Mouse (Mus musculus) stomach, postnatal 0 days (tissue): ENCODE results near the gene Cacna1a. TPM values are rescaled to one million over a fixed set of nuclear protein-coding genes. Genes with fewer than 3 reads are reported as not detected.

Source experiments
- ATAC-seq: fragments of 200-750 bp; cut with Nextera tagmentation; 2 replicates; pipeline ENCODE4 v1.8.0; 2017; ENCODE audit not compliant: low FRiP score, low TSS enrichment
- DNase-seq: peaks from one replicate; pipeline ENCODE4 v3.0.0-alpha.2; 2016; ENCODE audit warnings: low spot score
- H3K27ac ChIP-seq: fragments of 300-500 bp; sonication (generic); replicated peaks from 2 replicates; pipeline ENCODE4 v1.5.1; 2014; ENCODE audit warnings: mild to moderate bottlenecking, control low read depth
- H3K27me3 ChIP-seq: fragments of 300-500 bp; sonication (generic); 2 replicates; pipeline ENCODE4 v1.6.1; 2014; ENCODE audit warnings: low read length; ENCODE audit not compliant: control insufficient read depth, insufficient read depth
- H3K36me3 ChIP-seq: fragments of 300-500 bp; sonication (generic); 2 replicates; pipeline ENCODE4 v1.6.1; 2014; ENCODE audit warnings: low read length, mixed read lengths; ENCODE audit not compliant: control insufficient read depth, insufficient read depth
- H3K4me1 ChIP-seq: fragments of 300-500 bp; sonication (generic); replicated peaks from 2 replicates; pipeline ENCODE4 v1.6.1; 2014; ENCODE audit warnings: antibody characterized with exemption; ENCODE audit not compliant: control insufficient read depth, insufficient read depth
- H3K4me2 ChIP-seq: fragments of 300-500 bp; sonication (generic); replicated peaks from 2 replicates; pipeline ENCODE4 v1.6.1; 2014; ENCODE audit warnings: low read depth, mild to moderate bottlenecking, control low read depth, moderate library complexity
- H3K4me3 ChIP-seq: fragments of 300-500 bp; sonication (generic); 2 replicates; pipeline ENCODE4 v1.5.1; 2014; ENCODE audit warnings: low read depth, low read length, control low read depth
- H3K9ac ChIP-seq: fragments of 300-500 bp; sonication (generic); 2 replicates; pipeline ENCODE4 v1.6.1; 2014; ENCODE audit warnings: mild to moderate bottlenecking, low read length, control low read depth, mixed read lengths
- H3K9me3 ChIP-seq: fragments of 300-500 bp; sonication (generic); 2 replicates; pipeline ENCODE4 v1.6.1; 2016; ENCODE audit warnings: low read length; ENCODE audit not compliant: control insufficient read depth
- CTCF ChIP-seq: IDR thresholded peaks from 2 replicates; pipeline ENCODE4 v1.5.1; 2016; ENCODE audit warnings: antibody characterized with exemption, low read depth, mild to moderate bottlenecking, moderate library complexity
- EP300 ChIP-seq: optimal IDR thresholded peaks from 2 replicates; pipeline ENCODE3; 2016; ENCODE audit warnings: antibody characterized with exemption
- WGBS: fragments of 180-500 bp; shearing (Covaris S2); extraction: QIAGEN DNeasy Blood & Tissue Kit; methylation state at CpG from one replicate; pipeline ENCODE4 v1.1.7; 2014; 5-methylcytosine and 5-hydroxymethylcytosine counted together
- polyA plus RNA-seq: library from polyadenylated mRNA; unstranded; fragments of >200 nt; fragmentation: Nextera tagmentation; extraction: Ambion mirVana; gene quantifications from 2 replicates; pipeline ENCODE4 v1.2.1, GENCODE M21; 2015

Gene Cacna1a
- polyA plus RNA-seq, 1 experiment from 2014 or later, result 2.9 TPM

DNA sequence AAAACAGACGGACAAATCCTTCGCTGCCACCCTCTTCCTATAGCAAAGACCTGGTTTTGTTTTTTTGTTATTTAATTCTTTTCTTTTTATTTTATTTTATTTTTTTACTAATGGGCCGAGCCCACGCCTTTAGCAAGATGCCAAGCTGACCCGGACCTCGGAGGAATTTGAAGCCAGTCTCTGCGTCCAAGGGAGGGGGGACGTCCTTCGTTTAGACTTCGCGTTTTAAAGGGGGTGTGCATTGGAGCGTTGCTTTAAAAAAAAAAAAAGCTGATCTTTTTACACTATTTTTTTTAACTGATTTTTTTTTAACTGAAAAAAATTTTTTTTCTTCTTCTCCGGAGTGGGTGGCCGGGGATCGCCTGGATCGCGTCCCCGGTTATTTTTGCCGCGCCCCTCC is 26.7 kb downstream of the Cacna1a start:
- peaks cover 3% of the 10 kb centered on the region; the same call in 1 of the 2 replicates for H3K27me3 ChIP-seq
- WGBS, result 0% methylated on average over 20 of the region's 20 CpGs
- no peaks in the 10 kb centered on the region for H3K9me3 ChIP-seq
- no peaks in the 10 kb centered on the region for H3K36me3 ChIP-seq
- H3K4me1 ChIP-seq, result 0 out of 2 replicates have a peak, but pooled peaks cover 3% of the 10 kb centered on the region
- ATAC-seq, result no peak
- H3K4me3 ChIP-seq, result peak overlapping the region; percentile 47
- peak overlapping the region; percentile 82 for H3K4me2 ChIP-seq
- H3K27ac ChIP-seq, result no peak overlapping the region
- TF ChIP-seq CTCF, result no peak
- TF ChIP-seq EP300, result no peak
- peak overlapping the region; percentile 27 for H3K9ac ChIP-seq
- no peak for DNase-seq

DNA sequence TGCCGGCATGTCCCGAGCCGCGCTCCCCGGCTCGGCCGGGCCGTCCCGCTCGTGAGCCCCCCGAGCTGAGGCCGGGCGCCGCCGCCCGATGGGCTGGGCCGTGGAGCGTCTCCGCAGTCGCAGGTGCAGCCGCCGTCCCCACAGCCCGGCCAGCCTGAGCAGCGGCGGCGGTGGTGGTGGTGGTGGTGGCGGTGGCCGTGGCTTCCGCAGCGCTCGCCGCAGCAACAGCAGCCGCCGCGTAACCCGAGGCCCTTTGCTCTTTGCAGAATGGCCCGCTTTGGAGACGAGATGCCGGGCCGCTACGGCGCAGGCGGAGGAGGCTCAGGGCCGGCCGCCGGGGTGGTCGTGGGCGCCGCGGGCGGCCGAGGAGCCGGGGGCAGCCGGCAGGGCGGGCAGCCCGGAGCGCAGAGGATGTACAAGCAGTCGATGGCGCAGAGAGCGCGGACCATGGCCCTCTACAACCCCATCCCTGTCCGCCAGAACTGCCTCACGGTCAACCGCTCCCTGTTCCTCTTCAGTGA is 27.2 kb downstream of the Cacna1a start:
- ATAC-seq (0 out of 2 replicates have a peak, but pooled peaks have one; percentile 30), DNase-seq (peak; percentile 34)
- H3K4me2 ChIP-seq, result peak overlapping the region; percentile 82
- H3K4me1 ChIP-seq, result 0 out of 2 replicates have a peak, but pooled peaks cover 3% of the 10 kb centered on the region
- 2% methylated on average over 37 of the region's 64 CpGs for WGBS
- H3K9ac ChIP-seq, result 0 out of 2 replicates have a peak overlapping the region, but pooled peaks have one; percentile 27
- H3K27me3 ChIP-seq, result peaks cover 3% of the 10 kb centered on the region; the same call in 1 of the 2 replicates
- no peak overlapping the region for H3K27ac ChIP-seq
- H3K36me3 ChIP-seq, result no peaks in the 10 kb centered on the region
- no peaks in the 10 kb centered on the region for H3K9me3 ChIP-seq
- no peak for TF ChIP-seq CTCF
- TF ChIP-seq EP300, result no peak
- H3K4me3 ChIP-seq, result peak overlapping the region; percentile 47

DNA sequence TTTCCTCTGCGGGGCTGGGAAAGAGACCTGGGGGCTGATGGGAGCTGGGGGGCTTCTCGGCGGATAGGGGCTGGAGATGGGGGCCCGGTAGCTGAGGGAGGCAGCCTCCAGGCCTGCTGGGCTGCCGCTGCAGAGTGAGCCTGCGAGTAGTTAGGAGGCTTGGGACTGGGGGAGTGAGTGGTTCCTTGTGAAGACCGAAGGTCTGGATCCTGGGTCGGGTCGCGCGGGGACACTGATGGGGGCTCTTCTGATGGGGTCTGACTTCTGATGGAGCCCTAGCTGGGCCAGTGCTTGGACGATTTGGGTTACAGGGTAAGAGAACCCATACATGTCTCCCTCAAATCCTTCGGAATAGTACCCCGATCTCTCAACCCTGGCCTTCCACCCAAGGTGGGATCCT is 27.8 kb downstream of the Cacna1a start:
- Histone ChIP-seq H3K4me1 (0 out of 2 replicates have a peak, but pooled peaks cover 3% of the 10 kb centered on the region), H3K9ac (no peak overlapping the region), H3K36me3 (no peaks in the 10 kb centered on the region), H3K27ac (no peak overlapping the region), H3K4me2 (peak overlapping the region; percentile 82; the same call in 1 of the 2 replicates), H3K27me3 (peaks cover 3% of the 10 kb centered on the region; the same call in 1 of the 2 replicates), H3K4me3 (no peak overlapping the region), H3K9me3 (no peaks in the 10 kb centered on the region)
- TF ChIP-seq CTCF (no peak), EP300 (no peak)
- no peak for DNase-seq
- ATAC-seq, result 0 out of 2 replicates have a peak, but pooled peaks have one; percentile 4
- 40% methylated on average over 13 of the region's 14 CpGs for WGBS

DNA sequence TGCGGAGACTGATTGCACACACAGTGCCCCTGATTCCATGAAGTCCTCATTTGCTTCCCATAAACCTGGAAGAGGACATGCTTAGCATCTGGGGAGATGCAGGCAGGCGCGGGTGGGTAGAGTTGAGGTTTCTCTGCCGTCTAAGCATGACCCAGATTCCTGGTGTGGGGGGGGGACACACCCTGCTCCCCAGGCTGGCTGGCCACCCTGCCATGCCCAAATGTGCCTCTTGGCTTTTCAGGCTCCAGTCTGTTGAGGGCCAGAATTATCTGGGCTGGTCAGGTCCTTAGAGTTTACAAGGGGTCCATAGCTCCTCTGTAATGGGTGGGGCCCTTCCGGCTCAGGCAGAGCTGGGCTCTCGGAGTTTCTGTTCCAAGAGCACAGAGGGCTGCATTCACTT is 28.7 kb downstream of the Cacna1a start:
- DNase-seq (no peak), ATAC-seq (no peak)
- Histone ChIP-seq H3K4me1 (0 out of 2 replicates have a peak, but pooled peaks cover 3% of the 10 kb centered on the region), H3K4me3 (no peak overlapping the region), H3K4me2 (no peak overlapping the region), H3K9ac (no peak overlapping the region), H3K36me3 (no peaks in the 10 kb centered on the region), H3K27ac (no peak overlapping the region), H3K9me3 (no peaks in the 10 kb centered on the region), H3K27me3 (peaks cover 3% of the 10 kb centered on the region; the same call in 1 of the 2 replicates)
- TF ChIP-seq EP300, result no peak
- TF ChIP-seq CTCF, result no peak
- 77% methylated on average over 6 of the region's 6 CpGs for WGBS

DNA sequence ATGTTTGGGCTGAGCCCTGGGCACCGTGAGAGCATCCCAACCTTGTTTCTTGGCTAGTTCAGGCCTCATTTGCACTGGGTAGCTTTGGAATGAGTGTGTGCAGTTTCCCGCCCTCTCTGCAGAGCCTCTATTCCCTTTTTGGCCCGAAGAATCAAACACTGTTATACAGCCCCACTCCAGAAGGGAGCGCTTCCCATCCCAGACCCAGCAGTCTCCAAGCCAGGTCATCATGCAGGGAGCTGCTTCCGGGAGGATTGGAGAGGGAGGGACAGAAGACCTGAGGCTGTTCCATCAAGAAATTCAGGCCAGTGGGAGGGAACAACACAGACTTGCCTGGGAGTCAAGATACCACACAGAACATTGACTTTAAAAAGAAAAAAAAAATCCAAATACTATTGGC is 29.6 kb downstream of the Cacna1a start:
- Histone ChIP-seq H3K36me3 (no peaks in the 10 kb centered on the region), H3K4me1 (0 out of 2 replicates have a peak, but pooled peaks cover 3% of the 10 kb centered on the region), H3K9me3 (no peaks in the 10 kb centered on the region), H3K27me3 (peaks cover 3% of the 10 kb centered on the region; the same call in 1 of the 2 replicates), H3K4me3 (no peak overlapping the region), H3K9ac (no peak overlapping the region), H3K27ac (no peak overlapping the region), H3K4me2 (no peak overlapping the region)
- TF ChIP-seq EP300 (no peak), CTCF (no peak)
- DNase-seq (no peak), ATAC-seq (no peak)
- 49% methylated on average over 5 of the region's 5 CpGs for WGBS

DNA sequence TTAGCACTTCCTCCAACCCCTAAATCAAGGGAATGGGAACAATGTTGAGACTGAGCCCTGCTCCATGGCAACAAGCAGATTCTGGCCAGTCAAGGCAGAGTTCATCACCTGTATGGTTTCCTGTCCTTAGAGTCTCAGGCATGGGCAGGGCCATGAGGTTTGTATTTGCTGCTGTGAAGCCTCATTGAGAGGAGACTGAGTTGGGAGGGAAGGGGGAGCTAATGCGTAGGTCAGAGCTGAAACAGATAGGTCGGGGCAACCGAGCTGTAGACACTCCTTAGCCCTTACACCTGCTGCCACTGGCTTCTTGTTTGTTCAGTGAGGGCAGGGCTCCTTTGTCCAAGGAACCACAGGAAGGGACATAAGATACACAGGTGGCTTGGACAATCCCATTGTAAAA is 36.2 kb downstream of the Cacna1a start:
- no peak overlapping the region for H3K9ac ChIP-seq
- no peak overlapping the region for H3K4me2 ChIP-seq
- no peaks in the 10 kb centered on the region for H3K36me3 ChIP-seq
- 51% methylated on average over 3 of the region's 3 CpGs for WGBS
- H3K27me3 ChIP-seq, result no peaks in the 10 kb centered on the region
- DNase-seq (no peak), ATAC-seq (no peak)
- no peak overlapping the region for H3K4me3 ChIP-seq
- H3K4me1 ChIP-seq, result no peaks in the 10 kb centered on the region
- H3K27ac ChIP-seq, result no peak overlapping the region
- TF ChIP-seq CTCF (no peak), EP300 (no peak)
- no peaks in the 10 kb centered on the region for H3K9me3 ChIP-seq
